Mouse (Mus musculus): Measurements from ENCODE around the gene Kpna7. TPM values are rescaled to one million over a fixed set of nuclear protein-coding genes. Genes with fewer than 3 reads are reported as not detected.

The Kpna7 gene
- polyA plus RNA-seq, 1 experiment from 2014 or later: 0.21 TPM

- H3K27me3 ChIP-seq: no peaks in the 10 kb centered on the region
- POLR2A ChIA-PET: interaction anchor here (0.8 to 1.5 kb wide), 2 partner anchors 14 to 16 kb away, joined by 3 to 7 read pairs; partner anchors contain the start of gene Smurf1
- TF ChIP-seq CTCF (IDR thresholded peaks at IDR 0.05): no peak
- no peak for DNase-seq (ENCODE audit: low read depth, low spot score)
- CTCF ChIA-PET: interaction anchor here (1.4 kb wide), 1 partner anchor 9 kb away, joined by 4 read pairs; no protein-coding TSS in a partner anchor
- in situ Hi-C loops (cut with MboI; ENCODE audit: low pct_unique_long_range_greater_than_20kb): no loop called here
- ATAC-seq: no peak
Measured at GRCm38 (mm10) chr5:144950428-144951051, 133.3 kb downstream of the Kpna7 start.

GRCm38 (mm10) chr5:144949856-144950255 is 134.0 kb downstream of the Kpna7 start:
- H3K27me3 ChIP-seq: no peaks in the 10 kb centered on the region
- no peak for DNase-seq (ENCODE audit: low read depth, low spot score)
- peak; percentile 24 for ATAC-seq
- in situ Hi-C loops (cut with MboI; ENCODE audit: low pct_unique_long_range_greater_than_20kb): no loop called here
- ChIA-PET CTCF (interaction anchor here (1.4 kb wide), 1 partner anchor 10 kb away, joined by 4 read pairs; no protein-coding TSS in a partner anchor), POLR2A (interaction anchor here (0.6 to 1.5 kb wide), 2 partner anchors 14 to 131 kb away, joined by 3 to 7 read pairs; no protein-coding TSS in a partner anchor)
- no peak for TF ChIP-seq CTCF (IDR thresholded peaks at IDR 0.05)

- ATAC-seq: no peak
- TF ChIP-seq CTCF (IDR thresholded peaks at IDR 0.05): no peak
- in situ Hi-C loops (cut with MboI; ENCODE audit: low pct_unique_long_range_greater_than_20kb): no loop called here
Measured at GRCm38 (mm10) chr5:144948422-144948821, 135.4 kb downstream of the Kpna7 start.

GRCm38 (mm10) chr5:144948002-144948401 is 135.8 kb downstream of the Kpna7 start:
- ChIA-PET CTCF (interaction anchor here (1.5 kb wide), 1 partner anchor 40 kb away, joined by 4 read pairs; no protein-coding TSS in a partner anchor), POLR2A (no interaction called here)
- no peaks in the 10 kb centered on the region for H3K27me3 ChIP-seq
- TF ChIP-seq CTCF (IDR thresholded peaks at IDR 0.05): no peak
- ATAC-seq (no peak), DNase-seq (ENCODE audit: low read depth, low spot score) (no peak)
- in situ Hi-C loops (cut with MboI; ENCODE audit: low pct_unique_long_range_greater_than_20kb): no loop called here

More at GRCm38 (mm10) chr5:144948422-144948821, 135.4 kb downstream of the Kpna7 start:
- H3K27me3 ChIP-seq: no peaks in the 10 kb centered on the region
- CTCF ChIA-PET: no interaction called here
- POLR2A ChIA-PET: no interaction called here
- DNase-seq (ENCODE audit: low read depth, low spot score): no peak

- POLR2A ChIA-PET: interaction anchor here (0.9 to 1.8 kb wide), 2 partner anchors 11 to 43 kb away, joined by 3 to 5 read pairs; no protein-coding TSS in a partner anchor
- CTCF ChIA-PET: interaction anchor here (1.2 to 2.2 kb wide), 6 partner anchors 9 to 32 kb away, joined by 3 to 7 read pairs (median 5); no protein-coding TSS in a partner anchor
- TF ChIP-seq CTCF (IDR thresholded peaks at IDR 0.05): no peak
- DNase-seq (ENCODE audit: low read depth, low spot score) (no peak), ATAC-seq (peak; percentile 58)
- in situ Hi-C loops (cut with MboI; ENCODE audit: low pct_unique_long_range_greater_than_20kb): no loop called here
- no peaks in the 10 kb centered on the region for H3K27me3 ChIP-seq
Measured at GRCm38 (mm10) chr5:144946032-144946431, 137.8 kb downstream of the Kpna7 start.

GRCm38 (mm10) chr5:144944932-144945331 is 138.9 kb downstream of the Kpna7 start:
- DNase-seq (ENCODE audit: low read depth, low spot score) (no peak), ATAC-seq (no peak)
- TF ChIP-seq CTCF (IDR thresholded peaks at IDR 0.05): no peak
- H3K27me3 ChIP-seq: no peaks in the 10 kb centered on the region
- POLR2A ChIA-PET: interaction anchor here (0.5 to 1.8 kb wide), 3 partner anchors 10 to 42 kb away, joined by 3 to 5 read pairs (median 5); no protein-coding TSS in a partner anchor
- CTCF ChIA-PET: interaction anchor here (0.9 to 2.2 kb wide), 5 partner anchors 8 to 31 kb away, joined by 3 to 7 read pairs (median 5); no protein-coding TSS in a partner anchor
- in situ Hi-C loops (cut with MboI; ENCODE audit: low pct_unique_long_range_greater_than_20kb): no loop called here

- ATAC-seq (no peak), DNase-seq (ENCODE audit: low read depth, low spot score) (no peak)
- POLR2A ChIA-PET: interaction anchor here (1.8 kb wide), 1 partner anchor 9 kb away, joined by 5 read pairs; no protein-coding TSS in a partner anchor
- no peak for TF ChIP-seq CTCF (IDR thresholded peaks at IDR 0.05)
- in situ Hi-C loops (cut with MboI; ENCODE audit: low pct_unique_long_range_greater_than_20kb): no loop called here
- no peaks in the 10 kb centered on the region for H3K27me3 ChIP-seq
- CTCF ChIA-PET: interaction anchor here (2.2 kb wide), 1 partner anchor 16 kb away, joined by 7 read pairs; no protein-coding TSS in a partner anchor
Measured at GRCm38 (mm10) chr5:144944370-144944769, 139.5 kb downstream of the Kpna7 start.

GRCm38 (mm10) chr5:144943346-144943745 is 140.5 kb downstream of the Kpna7 start:
- no peak for ATAC-seq
- CTCF ChIA-PET: no interaction called here
- POLR2A ChIA-PET: no interaction called here
- H3K27me3 ChIP-seq: no peaks in the 10 kb centered on the region
- TF ChIP-seq CTCF (IDR thresholded peaks at IDR 0.05): no peak
- in situ Hi-C loops (cut with MboI; ENCODE audit: low pct_unique_long_range_greater_than_20kb): no loop called here
- no peak for DNase-seq (ENCODE audit: low read depth, low spot score)

- no peak for TF ChIP-seq CTCF (IDR thresholded peaks at IDR 0.05)
- no peak for DNase-seq (ENCODE audit: low read depth, low spot score)
- ATAC-seq: no peak
- no peaks in the 10 kb centered on the region for H3K27me3 ChIP-seq
- CTCF ChIA-PET: no interaction called here
- in situ Hi-C loops (cut with MboI; ENCODE audit: low pct_unique_long_range_greater_than_20kb): no loop called here
- POLR2A ChIA-PET: no interaction called here
Measured at GRCm38 (mm10) chr5:144942431-144942830, 141.4 kb downstream of the Kpna7 start.

- ATAC-seq (no peak), DNase-seq (ENCODE audit: low read depth, low spot score) (no peak)
- in situ Hi-C loops (cut with MboI; ENCODE audit: low pct_unique_long_range_greater_than_20kb): no loop called here
- ChIA-PET POLR2A (no interaction called here), CTCF (interaction anchor here (1.4 to 2.2 kb wide), 2 partner anchors 13 to 20 kb away, joined by 4 to 7 read pairs; no protein-coding TSS in a partner anchor)
- TF ChIP-seq CTCF (IDR thresholded peaks at IDR 0.05): no peak
- no peaks in the 10 kb centered on the region for H3K27me3 ChIP-seq
Measured at GRCm38 (mm10) chr5:144940904-144941303, 142.9 kb downstream of the Kpna7 start.

GRCm38 (mm10) chr5:144937304-144937703 is 146.5 kb downstream of the Kpna7 start:
- ChIA-PET POLR2A (interaction anchor here (1.5 kb wide), 1 partner anchor 26 kb away, joined by 3 read pairs; no protein-coding TSS in a partner anchor), CTCF (interaction anchor here (1.0 to 1.8 kb wide), 2 partner anchors 8 to 36 kb away, joined by 3 to 5 read pairs; no protein-coding TSS in a partner anchor)
- TF ChIP-seq CTCF (IDR thresholded peaks at IDR 0.05): no peak

More at GRCm38 (mm10) chr5:144937304-144937703, 146.5 kb downstream of the Kpna7 start:
- no peak for ATAC-seq
- in situ Hi-C loops (cut with MboI; ENCODE audit: low pct_unique_long_range_greater_than_20kb): no loop called here
- no peak for DNase-seq (ENCODE audit: low read depth, low spot score)
- no peaks in the 10 kb centered on the region for H3K27me3 ChIP-seq

Other genes starting within 250 kb of the Kpna7 start
- gene Smurf1, start 118.2 kb downstream of the Kpna7 start, polyA plus RNA-seq (2021): 50.0 TPM
- not detected for gene Gm4871, start 51.3 kb downstream of the Kpna7 start, polyA plus RNA-seq (2021)
- gene 1700018F24Rik, start 41.0 kb downstream of the Kpna7 start, polyA plus RNA-seq (2021): not detected
- gene Arpc1a, start 200 bp downstream of the Kpna7 start, polyA plus RNA-seq (2021): 164 TPM
- 707 TPM for gene Arpc1b, start 30.2 kb upstream of the Kpna7 start, polyA plus RNA-seq (2021)
- gene Pdap1, start 56.2 kb upstream of the Kpna7 start, polyA plus RNA-seq (2021): 188 TPM
- 170 TPM for gene Bud31, start 56.3 kb upstream of the Kpna7 start, polyA plus RNA-seq (2021)
- gene Ptcd1, start 83.1 kb upstream of the Kpna7 start, polyA plus RNA-seq (2021): 16.9 TPM
- 33.9 TPM for gene Cpsf4, start 83.2 kb upstream of the Kpna7 start, polyA plus RNA-seq (2021)
- gene Atp5j2, start 108.0 kb upstream of the Kpna7 start, polyA plus RNA-seq (2021): 581 TPM
- gene Zkscan14, start 117.8 kb upstream of the Kpna7 start, polyA plus RNA-seq (2021): 11.6 TPM
- 14.0 TPM for gene Zkscan5, start 120.5 kb upstream of the Kpna7 start, polyA plus RNA-seq (2021)
- 52.8 TPM for gene Zfp655, start 147.7 kb upstream of the Kpna7 start, polyA plus RNA-seq (2021)
- gene Zscan25, start 196.5 kb upstream of the Kpna7 start, polyA plus RNA-seq (2021): 25.9 TPM

Measured in Patski (cell line).